Mouse (Mus musculus) limb, embryonic 12.5 days (tissue): Measurements from ENCODE around the gene Pde4c. TPM values are rescaled to one million over a fixed set of nuclear protein-coding genes. Genes with fewer than 3 reads are reported as not detected.

ENCODE experiments used
- ATAC-seq: fragments of 200-750 bp; cut with Nextera tagmentation; 2 replicates; pipeline ENCODE4 v1.8.0; 2017; ENCODE audit warnings: low read depth, moderate TSS enrichment; ENCODE audit not compliant: insufficient number of reproducible peaks, insufficient read depth, low FRiP score, low TSS enrichment
- H3K27ac ChIP-seq: fragments of 300-500 bp; sonication (generic); 2 replicates; pipeline ENCODE4 v1.5.1; 2016; ENCODE audit warnings: mild to moderate bottlenecking, moderate library complexity
- H3K27me3 ChIP-seq: fragments of 300-500 bp; sonication (generic); 2 replicates; pipeline ENCODE4 v1.6.1; 2016; ENCODE audit warnings: mild to moderate bottlenecking, moderate library complexity
- H3K36me3 ChIP-seq: fragments of 300-500 bp; sonication (generic); 2 replicates; pipeline ENCODE4 v1.6.1; 2016; ENCODE audit warnings: mild to moderate bottlenecking, moderate library complexity
- H3K4me1 ChIP-seq: fragments of 300-500 bp; sonication (generic); replicated peaks from 2 replicates; pipeline ENCODE4 v1.6.1; 2016
- H3K4me2 ChIP-seq: fragments of 300-500 bp; sonication (generic); 2 replicates; pipeline ENCODE4 v1.6.1; 2016; ENCODE audit warnings: mild to moderate bottlenecking, moderate library complexity
- H3K4me3 ChIP-seq: fragments of 300-500 bp; sonication (generic); replicated peaks from 2 replicates; pipeline ENCODE4 v1.5.1; 2016; ENCODE audit warnings: mild to moderate bottlenecking
- H3K9ac ChIP-seq: fragments of 300-500 bp; sonication (generic); replicated peaks from 2 replicates; pipeline ENCODE4 v1.6.1; 2016; ENCODE audit warnings: mild to moderate bottlenecking, moderate library complexity
- H3K9me3 ChIP-seq: fragments of 300-500 bp; sonication (generic); 2 replicates; pipeline ENCODE4 v1.6.1; 2016; ENCODE audit warnings: mild to moderate bottlenecking, moderate library complexity
- WGBS: fragments of 180-500 bp; shearing (Covaris S2); methylation state at CpG from one replicate; pipeline ENCODE4 v1.1.7; 2016; 5-methylcytosine and 5-hydroxymethylcytosine counted together
- polyA plus RNA-seq: library from polyadenylated mRNA; unstranded; fragments of >200 nt; fragmentation: Nextera tagmentation; extraction: Ambion mirVana; gene quantifications from 2 replicates; pipeline ENCODE4 v1.2.1, GENCODE M21; 2016

Gene Pde4c
- polyA plus RNA-seq, 1 experiment from 2014 or later: 0.33 TPM

GRCm38 (mm10) chr8:70724216-70724615 is 696 bp downstream of the Pde4c start:
- H3K9me3 ChIP-seq: no peaks in the 10 kb centered on the region
- WGBS: 74% methylated on average over 12 of the region's 12 CpGs
- no peaks in the 10 kb centered on the region for H3K4me1 ChIP-seq
- H3K4me3 ChIP-seq: no peak overlapping the region
- no peak overlapping the region for H3K4me2 ChIP-seq
- no peak overlapping the region for H3K27ac ChIP-seq
- no peak overlapping the region for H3K9ac ChIP-seq
- H3K27me3 ChIP-seq: peaks cover 44% of the 10 kb centered on the region
- ATAC-seq: no peak
- H3K36me3 ChIP-seq: no peaks in the 10 kb centered on the region

GRCm38 (mm10) chr8:70725792-70726447 is 2.4 kb downstream of the Pde4c start:
- 25% methylated on average over 14 of the region's 14 CpGs for WGBS
- Histone ChIP-seq H3K4me2 (no peak overlapping the region), H3K4me1 (peaks cover 6% of the 10 kb centered on the region; the same call in 1 of the 2 replicates), H3K27ac (no peak overlapping the region), H3K9me3 (no peaks in the 10 kb centered on the region), H3K36me3 (no peaks in the 10 kb centered on the region), H3K9ac (no peak overlapping the region), H3K4me3 (no peak overlapping the region), H3K27me3 (peaks cover 57% of the 10 kb centered on the region)
- ATAC-seq: no peak

- Histone ChIP-seq H3K4me3 (no peak overlapping the region), H3K36me3 (no peaks in the 10 kb centered on the region), H3K27me3 (peaks cover 65% of the 10 kb centered on the region), H3K9me3 (no peaks in the 10 kb centered on the region), H3K4me2 (no peak overlapping the region), H3K4me1 (peaks cover 6% of the 10 kb centered on the region; the same call in 1 of the 2 replicates), H3K9ac (no peak overlapping the region), H3K27ac (no peak overlapping the region)
- ATAC-seq: no peak
- WGBS: 46% methylated on average over 11 of the region's 11 CpGs
Measured at GRCm38 (mm10) chr8:70726721-70727120, 3.2 kb downstream of the Pde4c start.

GRCm38 (mm10) chr8:70729808-70730475 is 6.4 kb downstream of the Pde4c start:
- 4% methylated on average over 33 of the region's 34 CpGs for WGBS
- Histone ChIP-seq H3K9me3 (no peaks in the 10 kb centered on the region), H3K36me3 (no peaks in the 10 kb centered on the region), H3K9ac (no peak overlapping the region), H3K27me3 (peaks cover 80% of the 10 kb centered on the region), H3K4me3 (peak overlapping the region; percentile 33), H3K4me1 (peaks cover 6% of the 10 kb centered on the region; the same call in 1 of the 2 replicates), H3K4me2 (peak overlapping the region; percentile 57), H3K27ac (no peak overlapping the region)
- ATAC-seq: no peak

GRCm38 (mm10) chr8:70730956-70731355 is 7.4 kb downstream of the Pde4c start:
- Histone ChIP-seq H3K27ac (no peak overlapping the region), H3K9me3 (no peaks in the 10 kb centered on the region), H3K9ac (no peak overlapping the region), H3K27me3 (peaks cover 78% of the 10 kb centered on the region), H3K4me2 (no peak overlapping the region), H3K4me1 (peaks cover 6% of the 10 kb centered on the region; the same call in 1 of the 2 replicates), H3K36me3 (no peaks in the 10 kb centered on the region), H3K4me3 (no peak overlapping the region)
- WGBS: 84% methylated on average over 4 of the region's 4 CpGs
- peak; percentile 3; the same call in 1 of the 2 replicates for ATAC-seq

- peaks cover 56% of the 10 kb centered on the region for H3K27me3 ChIP-seq
- WGBS: 66% methylated on average over 5 of the region's 5 CpGs
Measured at GRCm38 (mm10) chr8:70737705-70738104, 14.2 kb downstream of the Pde4c start.

GRCm38 (mm10) chr8:70738211-70738610 is 14.7 kb downstream of the Pde4c start:
- no peak overlapping the region for H3K9ac ChIP-seq
- peaks cover 56% of the 10 kb centered on the region for H3K27me3 ChIP-seq
- H3K9me3 ChIP-seq: no peaks in the 10 kb centered on the region
- no peak overlapping the region for H3K4me3 ChIP-seq
- peaks cover 4% of the 10 kb centered on the region for H3K4me1 ChIP-seq
- no peaks in the 10 kb centered on the region for H3K36me3 ChIP-seq
- ATAC-seq: no peak
- WGBS: 58% methylated on average over 3 of the region's 3 CpGs
- H3K4me2 ChIP-seq: no peak overlapping the region
- H3K27ac ChIP-seq: no peak overlapping the region

More at GRCm38 (mm10) chr8:70737705-70738104, 14.2 kb downstream of the Pde4c start:
- no peak overlapping the region for H3K4me3 ChIP-seq
- H3K27ac ChIP-seq: no peak overlapping the region
- H3K9ac ChIP-seq: no peak overlapping the region
- H3K4me2 ChIP-seq: no peak overlapping the region
- ATAC-seq: no peak
- H3K9me3 ChIP-seq: no peaks in the 10 kb centered on the region
- no peaks in the 10 kb centered on the region for H3K36me3 ChIP-seq
- no peaks in the 10 kb centered on the region for H3K4me1 ChIP-seq

- WGBS: 50% methylated on average over 5 of the region's 5 CpGs
- ATAC-seq: no peak
- peaks cover 83% of the 10 kb centered on the region for H3K27me3 ChIP-seq
- peaks cover 15% of the 10 kb centered on the region for H3K4me1 ChIP-seq
- no peak overlapping the region for H3K9ac ChIP-seq
- H3K9me3 ChIP-seq: no peaks in the 10 kb centered on the region
- H3K27ac ChIP-seq: no peak overlapping the region
- no peak overlapping the region for H3K4me3 ChIP-seq
- no peaks in the 10 kb centered on the region for H3K36me3 ChIP-seq
- H3K4me2 ChIP-seq: no peak overlapping the region
Measured at GRCm38 (mm10) chr8:70741661-70742060, 18.1 kb downstream of the Pde4c start.

- Histone ChIP-seq H3K27me3 (peaks cover 84% of the 10 kb centered on the region), H3K9ac (no peak overlapping the region), H3K4me3 (no peak overlapping the region), H3K36me3 (no peaks in the 10 kb centered on the region), H3K9me3 (no peaks in the 10 kb centered on the region), H3K27ac (no peak overlapping the region), H3K4me1 (peaks cover 15% of the 10 kb centered on the region), H3K4me2 (no peak overlapping the region)
- 51% methylated on average over 11 of the region's 11 CpGs for WGBS
- ATAC-seq: peak; percentile 35; the same call in 1 of the 2 replicates
Measured at GRCm38 (mm10) chr8:70742176-70742575, 18.7 kb downstream of the Pde4c start.

- H3K27ac ChIP-seq: no peak overlapping the region
- 3% methylated on average over 38 of the region's 38 CpGs for WGBS
Measured at GRCm38 (mm10) chr8:70742981-70743655, 19.6 kb downstream of the Pde4c start.

More at GRCm38 (mm10) chr8:70742981-70743655, 19.6 kb downstream of the Pde4c start:
- no peak for ATAC-seq
- Histone ChIP-seq H3K4me1 (peaks cover 15% of the 10 kb centered on the region), H3K9me3 (no peaks in the 10 kb centered on the region), H3K27me3 (peaks cover 84% of the 10 kb centered on the region), H3K4me2 (peak overlapping the region; percentile 50), H3K9ac (peak overlapping the region; percentile 44), H3K4me3 (peak overlapping the region; percentile 30), H3K36me3 (no peaks in the 10 kb centered on the region)
